Mouse (Mus musculus): ENCODE data around the gene Tnnt3. TPM values are rescaled to one million over a fixed set of nuclear protein-coding genes. Genes with fewer than 3 reads are reported as not detected.

The Tnnt3 gene
- polyA plus RNA-seq, 1 experiment, result 1.6 TPM

GRCm38 (mm10) chr7:142558511-142559146 is 60.0 kb downstream of the Tnnt3 start:
- no peaks in the 10 kb centered on the region for H3K36me3 ChIP-seq (ENCODE audit: control insufficient read depth, insufficient read depth, low read length)
- 92% methylated on average over 9 of the region's 9 CpGs for WGBS

GRCm38 (mm10) chr7:142559651-142560175 is 61.1 kb downstream of the Tnnt3 start:
- 92% methylated on average over 5 of the region's 5 CpGs for WGBS
- Histone ChIP-seq H3K27ac (ENCODE audit: insufficient read depth, low read length) (no peak overlapping the region), H3K27me3 (ENCODE audit: control insufficient read depth, insufficient read depth, low read length) (no peaks in the 10 kb centered on the region), H3K4me3 (ENCODE audit: extremely low read depth, insufficient read depth, insufficient read length) (no peak overlapping the region), H3K36me3 (ENCODE audit: control insufficient read depth, insufficient read depth, low read length) (no peaks in the 10 kb centered on the region), H3K4me1 (ENCODE audit: control insufficient read depth, insufficient read depth, insufficient read length) (no peaks in the 10 kb centered on the region)
- TF ChIP-seq CTCF (IDR thresholded peaks at IDR 0.05; ENCODE audit: extremely low read depth, insufficient read depth, insufficient read length, insufficient replicate concordance), result no peak
- TF ChIP-seq POLR2A (IDR thresholded peaks at IDR 0.05; ENCODE audit: low read depth, low read length), result no peak
- no peak for DNase-seq (ENCODE audit: low read depth in 1 of 2, low spot score in 2 of 2)

More at GRCm38 (mm10) chr7:142558511-142559146, 60.0 kb downstream of the Tnnt3 start:
- no peak overlapping the region for H3K27ac ChIP-seq (ENCODE audit: insufficient read depth, low read length)
- TF ChIP-seq POLR2A (IDR thresholded peaks at IDR 0.05; ENCODE audit: low read depth, low read length), result no peak
- TF ChIP-seq CTCF (IDR thresholded peaks at IDR 0.05; ENCODE audit: extremely low read depth, insufficient read depth, insufficient read length, insufficient replicate concordance), result no peak
- no peak for DNase-seq (ENCODE audit: low read depth in 1 of 2, low spot score in 2 of 2)
- no peaks in the 10 kb centered on the region for H3K27me3 ChIP-seq (ENCODE audit: control insufficient read depth, insufficient read depth, low read length)
- no peak overlapping the region for H3K4me3 ChIP-seq (ENCODE audit: extremely low read depth, insufficient read depth, insufficient read length)
- no peaks in the 10 kb centered on the region for H3K4me1 ChIP-seq (ENCODE audit: control insufficient read depth, insufficient read depth, insufficient read length)

GRCm38 (mm10) chr7:142560942-142561855 is 62.6 kb downstream of the Tnnt3 start:
- WGBS, result 80% methylated on average over 18 of the region's 18 CpGs
- Histone ChIP-seq H3K4me3 (ENCODE audit: extremely low read depth, insufficient read depth, insufficient read length) (no peak overlapping the region), H3K27ac (ENCODE audit: insufficient read depth, low read length) (no peak overlapping the region), H3K27me3 (ENCODE audit: control insufficient read depth, insufficient read depth, low read length) (no peaks in the 10 kb centered on the region), H3K4me1 (ENCODE audit: control insufficient read depth, insufficient read depth, insufficient read length) (no peaks in the 10 kb centered on the region), H3K36me3 (ENCODE audit: control insufficient read depth, insufficient read depth, low read length) (no peaks in the 10 kb centered on the region)
- no peak for DNase-seq (ENCODE audit: low read depth in 1 of 2, low spot score in 2 of 2)
- TF ChIP-seq CTCF (IDR thresholded peaks at IDR 0.05; ENCODE audit: extremely low read depth, insufficient read depth, insufficient read length, insufficient replicate concordance), result no peak
- no peak for TF ChIP-seq POLR2A (IDR thresholded peaks at IDR 0.05; ENCODE audit: low read depth, low read length)

- no peak for DNase-seq (ENCODE audit: low read depth in 1 of 2, low spot score in 2 of 2)
- WGBS, result 79% methylated on average over 4 of the region's 4 CpGs
- no peaks in the 10 kb centered on the region for H3K36me3 ChIP-seq (ENCODE audit: control insufficient read depth, insufficient read depth, low read length)
- no peaks in the 10 kb centered on the region for H3K27me3 ChIP-seq (ENCODE audit: control insufficient read depth, insufficient read depth, low read length)
- H3K4me3 ChIP-seq (ENCODE audit: extremely low read depth, insufficient read depth, insufficient read length), result no peak overlapping the region
- H3K27ac ChIP-seq (ENCODE audit: insufficient read depth, low read length), result no peak overlapping the region
- TF ChIP-seq CTCF (IDR thresholded peaks at IDR 0.05; ENCODE audit: extremely low read depth, insufficient read depth, insufficient read length, insufficient replicate concordance) (no peak), POLR2A (IDR thresholded peaks at IDR 0.05; ENCODE audit: low read depth, low read length) (no peak)
- H3K4me1 ChIP-seq (ENCODE audit: control insufficient read depth, insufficient read depth, insufficient read length), result no peaks in the 10 kb centered on the region
Observed at GRCm38 (mm10) chr7:142561856-142562404, 63.3 kb downstream of the Tnnt3 start.

DNA sequence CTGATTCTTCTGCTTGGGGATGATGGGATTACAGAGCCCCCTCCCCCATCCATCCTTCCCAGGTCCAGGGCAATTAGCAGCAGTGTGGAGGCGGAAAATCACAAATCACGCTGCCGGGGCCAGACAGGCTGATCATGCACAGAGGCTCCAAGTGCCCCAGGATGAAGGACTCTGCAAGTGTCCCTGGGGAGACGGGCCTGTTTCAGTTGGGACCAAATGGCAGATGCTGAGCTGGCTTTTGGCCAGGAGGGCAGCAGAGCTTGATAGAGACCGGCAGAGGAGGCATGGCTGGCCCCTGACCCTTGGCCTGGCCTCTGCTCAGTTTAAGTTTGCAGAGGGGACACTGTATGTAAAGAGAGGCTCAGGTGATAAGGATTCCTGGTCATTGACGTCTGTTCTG is 64.5 kb downstream of the Tnnt3 start:
- H3K4me1 ChIP-seq (ENCODE audit: control insufficient read depth, insufficient read depth, insufficient read length), result no peaks in the 10 kb centered on the region
- H3K4me3 ChIP-seq (ENCODE audit: extremely low read depth, insufficient read depth, insufficient read length), result no peak overlapping the region
- no peaks in the 10 kb centered on the region for H3K36me3 ChIP-seq (ENCODE audit: control insufficient read depth, insufficient read depth, low read length)
- TF ChIP-seq CTCF (IDR thresholded peaks at IDR 0.05; ENCODE audit: extremely low read depth, insufficient read depth, insufficient read length, insufficient replicate concordance) (no peak), POLR2A (IDR thresholded peaks at IDR 0.05; ENCODE audit: low read depth, low read length) (no peak)
- 80% methylated on average over 6 of the region's 6 CpGs for WGBS
- no peak for DNase-seq (ENCODE audit: low read depth in 1 of 2, low spot score in 2 of 2)
- H3K27me3 ChIP-seq (ENCODE audit: control insufficient read depth, insufficient read depth, low read length), result no peaks in the 10 kb centered on the region
- H3K27ac ChIP-seq (ENCODE audit: insufficient read depth, low read length), result no peak overlapping the region

GRCm38 (mm10) chr7:142564955-142565643 is 66.5 kb downstream of the Tnnt3 start:
- no peaks in the 10 kb centered on the region for H3K36me3 ChIP-seq (ENCODE audit: control insufficient read depth, insufficient read depth, low read length)
- DNase-seq (ENCODE audit: low read depth in 1 of 2, low spot score in 2 of 2), result no peak
- no peak overlapping the region for H3K4me3 ChIP-seq (ENCODE audit: extremely low read depth, insufficient read depth, insufficient read length)
- no peaks in the 10 kb centered on the region for H3K4me1 ChIP-seq (ENCODE audit: control insufficient read depth, insufficient read depth, insufficient read length)
- TF ChIP-seq CTCF (IDR thresholded peaks at IDR 0.05; ENCODE audit: extremely low read depth, insufficient read depth, insufficient read length, insufficient replicate concordance), result no peak
- TF ChIP-seq POLR2A (IDR thresholded peaks at IDR 0.05; ENCODE audit: low read depth, low read length), result no peak
- no peaks in the 10 kb centered on the region for H3K27me3 ChIP-seq (ENCODE audit: control insufficient read depth, insufficient read depth, low read length)
- H3K27ac ChIP-seq (ENCODE audit: insufficient read depth, low read length), result no peak overlapping the region
- 85% methylated on average over 11 of the region's 11 CpGs for WGBS

Other genes with a start within 250 kb of the Tnnt3 start
- not detected in 2 replicates for gene Gm2431, start 240.5 kb upstream of the Tnnt3 start, polyA plus RNA-seq (2012; rRNA removed)
- gene Gm4559, start 224.5 kb upstream of the Tnnt3 start, polyA plus RNA-seq (2012; rRNA removed), result not detected in 2 replicates
- gene Krtap5-1, start 201.7 kb upstream of the Tnnt3 start, polyA plus RNA-seq (2012; rRNA removed), result not detected in 2 replicates
- gene Krtap5-4, start 195.3 kb upstream of the Tnnt3 start, polyA plus RNA-seq (2012; rRNA removed), result not detected in 2 replicates
- 14.7 and 20.2 TPM in 2 replicates for gene Ifitm10, start 125.1 kb upstream of the Tnnt3 start, polyA plus RNA-seq (2012; rRNA removed)
- gene Gm49369, start 116.2 kb upstream of the Tnnt3 start, polyA plus RNA-seq (2012; rRNA removed), result 0.21 TPM in 1 of 2 replicates, not detected in the other
- gene Ctsd, start 110.8 kb upstream of the Tnnt3 start, polyA plus RNA-seq (2012; rRNA removed), result 359 and 461 TPM in 2 replicates
- gene Syt8, start 64.0 kb upstream of the Tnnt3 start, polyA plus RNA-seq (2012; rRNA removed), result 0.94 and 1.1 TPM in 2 replicates
- 3.0 and 3.9 TPM in 2 replicates for gene Tnni2, start 57.0 kb upstream of the Tnnt3 start, polyA plus RNA-seq (2012; rRNA removed)
- gene Lsp1, start 38.0 kb upstream of the Tnnt3 start, polyA plus RNA-seq (2012; rRNA removed), result 368 and 410 TPM in 2 replicates
- 8.1 and 8.4 TPM in 2 replicates for gene Mrpl23, start 33.9 kb downstream of the Tnnt3 start, polyA plus RNA-seq (2012; rRNA removed)
- gene Igf2, start 168.0 kb downstream of the Tnnt3 start, polyA plus RNA-seq (2012; rRNA removed), result 13.9 and 16.6 TPM in 2 replicates
- gene Gm49394, start 171.1 kb downstream of the Tnnt3 start, polyA plus RNA-seq (2012; rRNA removed), result not detected in 2 replicates
- 15.8 and 29.4 TPM in 2 replicates for gene Ins2, start 244.5 kb downstream of the Tnnt3 start, polyA plus RNA-seq (2012; rRNA removed)